Mouse (Mus musculus) hindbrain, embryonic 16.5 days (tissue): ENCODE data around the gene Prrt1. TPM values are rescaled to one million over a fixed set of nuclear protein-coding genes. Genes with fewer than 3 reads are reported as not detected.

ENCODE experiments used
- ATAC-seq: fragments of 200-750 bp; cut with Nextera tagmentation; 2 replicates; pipeline ENCODE4 v1.8.0; 2017; ENCODE audit warnings: moderate TSS enrichment, moderate library complexity
- H3K27ac ChIP-seq: fragments of 300-500 bp; sonication (generic); 2 replicates; pipeline ENCODE4 v1.5.1; 2014; ENCODE audit warnings: low read depth, mild to moderate bottlenecking, control low read depth, low read length, moderate library complexity
- H3K27me3 ChIP-seq: fragments of 300-500 bp; sonication (generic); replicated peaks from 2 replicates; pipeline ENCODE4 v1.6.1; 2014; ENCODE audit warnings: low read length; ENCODE audit not compliant: control insufficient read depth, insufficient read depth
- H3K36me3 ChIP-seq: fragments of 300-500 bp; sonication (generic); 2 replicates; pipeline ENCODE4 v1.6.1; 2014; ENCODE audit warnings: mild to moderate bottlenecking, low read length, moderate library complexity, mixed read lengths; ENCODE audit not compliant: control insufficient read depth, insufficient read depth
- H3K4me1 ChIP-seq: fragments of 300-500 bp; sonication (generic); 2 replicates; pipeline ENCODE4 v1.6.1; 2014; ENCODE audit warnings: low read depth, low read length; ENCODE audit not compliant: control insufficient read depth, insufficient read depth
- H3K4me2 ChIP-seq: fragments of 300-500 bp; sonication (generic); 2 replicates; pipeline ENCODE4 v1.6.1; 2014; ENCODE audit warnings: mild to moderate bottlenecking, low read length, control low read depth, moderate library complexity
- H3K4me3 ChIP-seq: fragments of 300-500 bp; sonication (generic); 2 replicates; pipeline ENCODE4 v1.5.1; 2014; ENCODE audit warnings: mild to moderate bottlenecking, low read length, control low read depth, moderate library complexity
- H3K9ac ChIP-seq: fragments of 300-500 bp; sonication (generic); 2 replicates; pipeline ENCODE4 v1.6.1; 2014; ENCODE audit warnings: low read depth, mild to moderate bottlenecking, control low read depth, low read length, moderate library complexity
- H3K9me3 ChIP-seq: fragments of 300-500 bp; sonication (generic); 2 replicates; pipeline ENCODE4 v1.6.1; 2014; ENCODE audit warnings: mild to moderate bottlenecking, low read length, moderate library complexity; ENCODE audit not compliant: control insufficient read depth
- WGBS: fragments of 180-500 bp; shearing (Covaris S2); extraction: QIAGEN DNeasy Blood & Tissue Kit; methylation state at CpG from one replicate; pipeline ENCODE4 v1.1.7; 2014; 5-methylcytosine and 5-hydroxymethylcytosine counted together
- polyA plus RNA-seq: library from polyadenylated mRNA; unstranded; fragments of >200 nt; fragmentation: Nextera tagmentation; extraction: Ambion mirVana; gene quantifications from 2 replicates; pipeline ENCODE4 v1.2.1, GENCODE M21; 2015

The Prrt1 gene
- polyA plus RNA-seq, 1 experiment from 2014 or later, result 6.8 TPM

- peak overlapping the region; percentile 82 for H3K9ac ChIP-seq
- 0% methylated on average over 23 of the region's 30 CpGs for WGBS
Measured at GRCm38 (mm10) chr17:34605609-34606008, 23.7 kb upstream of the Prrt1 start.

GRCm38 (mm10) chr17:34606186-34607039 is 22.9 kb upstream of the Prrt1 start:
- H3K27me3 ChIP-seq, result no peaks in the 10 kb centered on the region
- 18% methylated on average over 30 of the region's 32 CpGs for WGBS
- ATAC-seq, result no peak
- peaks cover 7% of the 10 kb centered on the region; the same call in 1 of the 2 replicates for H3K36me3 ChIP-seq
- H3K4me2 ChIP-seq, result peak overlapping the region; percentile 91
- H3K9me3 ChIP-seq, result no peaks in the 10 kb centered on the region
- H3K27ac ChIP-seq, result peak overlapping the region; percentile 86
- H3K9ac ChIP-seq, result peak overlapping the region; percentile 82
- H3K4me3 ChIP-seq, result peak overlapping the region; percentile 60
- H3K4me1 ChIP-seq, result peaks cover 36% of the 10 kb centered on the region

More at GRCm38 (mm10) chr17:34605609-34606008, 23.7 kb upstream of the Prrt1 start:
- Histone ChIP-seq H3K36me3 (peaks cover 6% of the 10 kb centered on the region), H3K9me3 (no peaks in the 10 kb centered on the region), H3K27ac (peak overlapping the region; percentile 86), H3K4me2 (peak overlapping the region; percentile 91), H3K4me3 (peak overlapping the region; percentile 60), H3K27me3 (no peaks in the 10 kb centered on the region), H3K4me1 (peaks cover 36% of the 10 kb centered on the region)
- peak; percentile 56 for ATAC-seq

DNA sequence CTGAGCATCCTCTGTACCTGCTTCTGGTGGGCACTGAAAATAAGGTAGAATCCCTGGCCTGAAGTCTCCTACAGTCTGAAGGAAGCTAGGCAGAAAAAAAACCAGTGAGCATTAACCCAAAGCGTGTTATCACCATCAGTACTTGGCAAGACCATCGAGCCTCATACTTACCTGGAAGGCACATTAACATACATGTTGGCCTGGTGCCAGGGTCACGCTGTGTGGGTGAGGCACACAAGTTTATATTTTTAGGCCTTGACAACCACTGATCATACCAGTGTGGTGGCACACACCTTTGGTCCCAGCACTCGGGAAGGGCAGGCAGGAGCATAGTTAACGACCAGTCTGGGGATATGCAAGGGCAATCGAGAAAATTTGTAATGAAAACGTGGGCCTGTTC is 21.3 kb upstream of the Prrt1 start:
- peaks cover 27% of the 10 kb centered on the region for H3K4me1 ChIP-seq
- H3K4me3 ChIP-seq, result no peak overlapping the region
- WGBS, result 85% methylated on average over 7 of the region's 7 CpGs
- no peak for ATAC-seq
- H3K9me3 ChIP-seq, result no peaks in the 10 kb centered on the region
- H3K9ac ChIP-seq, result peak overlapping the region; percentile 16; the same call in 1 of the 2 replicates
- H3K4me2 ChIP-seq, result no peak overlapping the region
- peaks cover 20% of the 10 kb centered on the region; the same call in 1 of the 2 replicates for H3K36me3 ChIP-seq
- H3K27ac ChIP-seq, result no peak overlapping the region
- no peaks in the 10 kb centered on the region for H3K27me3 ChIP-seq

DNA sequence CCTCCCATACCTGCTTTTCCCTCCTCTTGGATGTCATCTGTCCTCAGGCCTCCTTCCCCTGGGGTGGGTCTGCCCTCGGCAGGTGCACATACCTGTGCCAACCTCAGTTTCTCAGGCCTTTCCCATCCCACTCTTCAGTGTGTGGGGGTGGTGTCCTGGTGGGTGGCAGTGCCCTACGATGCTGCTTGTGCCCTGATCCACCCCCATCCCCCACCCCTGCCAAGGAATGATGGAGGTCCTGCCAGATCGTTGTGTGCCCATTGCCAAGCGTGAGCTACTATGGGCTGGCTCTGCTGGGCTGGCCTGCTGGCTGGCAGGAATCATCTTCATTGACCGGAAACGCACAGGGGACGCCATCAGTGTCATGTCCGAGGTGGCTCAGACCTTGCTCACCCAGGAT is 18.3 kb upstream of the Prrt1 start:
- peaks cover 18% of the 10 kb centered on the region for H3K4me1 ChIP-seq
- H3K27me3 ChIP-seq, result no peaks in the 10 kb centered on the region
- no peak overlapping the region for H3K4me2 ChIP-seq
- no peak for ATAC-seq
- no peak overlapping the region for H3K9ac ChIP-seq
- peaks cover 25% of the 10 kb centered on the region for H3K36me3 ChIP-seq
- H3K27ac ChIP-seq, result no peak overlapping the region
- 91% methylated on average over 8 of the region's 8 CpGs for WGBS
- H3K9me3 ChIP-seq, result no peaks in the 10 kb centered on the region
- H3K4me3 ChIP-seq, result no peak overlapping the region

GRCm38 (mm10) chr17:34613054-34613645 is 16.2 kb upstream of the Prrt1 start:
- peaks cover 25% of the 10 kb centered on the region for H3K36me3 ChIP-seq
- no peak overlapping the region for H3K4me3 ChIP-seq
- H3K4me2 ChIP-seq, result no peak overlapping the region
- H3K27me3 ChIP-seq, result no peaks in the 10 kb centered on the region
- no peak overlapping the region for H3K9ac ChIP-seq
- 90% methylated on average over 11 of the region's 11 CpGs for WGBS
- ATAC-seq, result no peak
- H3K27ac ChIP-seq, result no peak overlapping the region
- peaks cover 8% of the 10 kb centered on the region for H3K4me1 ChIP-seq
- no peaks in the 10 kb centered on the region for H3K9me3 ChIP-seq

- Histone ChIP-seq H3K36me3 (peaks cover 25% of the 10 kb centered on the region), H3K9me3 (no peaks in the 10 kb centered on the region), H3K4me1 (peaks cover 1% of the 10 kb centered on the region), H3K27me3 (no peaks in the 10 kb centered on the region), H3K4me2 (no peak overlapping the region), H3K4me3 (no peak overlapping the region), H3K9ac (no peak overlapping the region), H3K27ac (no peak overlapping the region)
- WGBS, result 92% methylated on average over 10 of the region's 10 CpGs
- no peak for ATAC-seq
Measured at GRCm38 (mm10) chr17:34613830-34614229, 15.5 kb upstream of the Prrt1 start.

GRCm38 (mm10) chr17:34615871-34616270 is 13.5 kb upstream of the Prrt1 start, which contains the start of gene Egfl8:
TSS of gene Egfl8 (minus strand) at chr17:34615971.
- no peaks in the 10 kb centered on the region for H3K9me3 ChIP-seq
- peaks cover 20% of the 10 kb centered on the region for H3K36me3 ChIP-seq
- no peak within 1 kb of the TSS for H3K4me3 ChIP-seq
- WGBS, result 58% methylated on average over 6 of the region's 6 CpGs
- no peak within 1 kb of the TSS for H3K9ac ChIP-seq
- no peaks in the 10 kb centered on the region for H3K27me3 ChIP-seq
- no peak within 1 kb of the TSS for H3K27ac ChIP-seq
- ATAC-seq, result no peak
- no peaks in the 10 kb centered on the region for H3K4me1 ChIP-seq
- H3K4me2 ChIP-seq, result no peak within 1 kb of the TSS

GRCm38 (mm10) chr17:34618999-34619398 is 10.3 kb upstream of the Prrt1 start:
- H3K27me3 ChIP-seq, result no peaks in the 10 kb centered on the region
- no peak overlapping the region for H3K9ac ChIP-seq
- no peaks in the 10 kb centered on the region for H3K4me1 ChIP-seq
- H3K27ac ChIP-seq, result no peak overlapping the region
- H3K36me3 ChIP-seq, result peaks cover 13% of the 10 kb centered on the region
- no peaks in the 10 kb centered on the region for H3K9me3 ChIP-seq
- H3K4me2 ChIP-seq, result no peak overlapping the region
- ATAC-seq, result no peak
- H3K4me3 ChIP-seq, result no peak overlapping the region
- 22% methylated on average over 6 of the region's 6 CpGs for WGBS

DNA sequence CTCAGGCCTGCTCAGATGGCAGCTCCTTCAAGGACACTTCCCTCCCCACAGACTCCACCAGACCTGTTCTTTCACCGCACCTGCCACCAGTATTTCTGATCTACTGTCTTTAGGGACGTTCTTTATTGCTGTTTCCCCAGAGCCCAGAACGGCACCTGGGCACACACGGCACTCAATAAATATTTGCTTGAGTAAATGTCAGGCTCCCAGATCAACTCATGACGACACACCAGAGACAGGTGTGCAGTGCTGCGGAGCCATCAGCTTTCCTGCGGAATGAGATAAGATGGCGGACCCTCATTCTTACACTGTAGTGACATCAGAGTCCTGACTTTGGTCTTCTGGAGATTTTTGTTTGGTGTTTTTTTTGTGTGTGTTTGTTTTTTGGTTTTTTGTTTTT is 8.3 kb upstream of the Prrt1 start:
- Histone ChIP-seq H3K27ac (no peak overlapping the region), H3K36me3 (peaks cover 11% of the 10 kb centered on the region; the same call in 1 of the 2 replicates), H3K4me1 (peaks cover under 1% of the 10 kb centered on the region), H3K4me3 (no peak overlapping the region), H3K9me3 (no peaks in the 10 kb centered on the region), H3K27me3 (no peaks in the 10 kb centered on the region), H3K4me2 (no peak overlapping the region), H3K9ac (no peak overlapping the region)
- 86% methylated on average over 8 of the region's 8 CpGs for WGBS
- ATAC-seq, result no peak
